Mouse (Mus musculus) olfactory bulb, adult 2 months (tissue): ENCODE data around the gene Usp5. TPM values are rescaled to one million over a fixed set of nuclear protein-coding genes. Genes with fewer than 3 reads are reported as not detected.
"Not testable (repeated sequence)": the region's sequence is repeated elsewhere in the genome, so short reads cannot be mapped to it uniquely, and the experiment has no call there.

Experiments
- H3K27ac ChIP-seq: fragments of 200-500 bp; 2 replicates; pipeline ENCODE4 v1.5.1; 2012; ENCODE audit warnings: low read depth, low read length; ENCODE audit not compliant: insufficient read depth
- H3K4me1 ChIP-seq: fragments of 200-500 bp; 2 replicates; pipeline ENCODE4 v1.6.1; 2012; ENCODE audit warnings: low read length; ENCODE audit not compliant: control insufficient read depth, insufficient read depth
- H3K4me3 ChIP-seq: fragments of 200-500 bp; 2 replicates; pipeline ENCODE4 v1.5.1; 2012; ENCODE audit warnings: mild to moderate bottlenecking, low read depth, low read length, moderate library complexity; ENCODE audit not compliant: insufficient read depth
- CTCF ChIP-seq: fragments of 200-500 bp; IDR thresholded peaks from 2 replicates; pipeline ENCODE4 v1.5.1; 2012; ENCODE audit warnings: low read depth, mild to moderate bottlenecking, low read length, moderate library complexity; ENCODE audit not compliant: insufficient read depth
- POLR2A ChIP-seq: fragments of 200-500 bp; IDR thresholded peaks from 2 replicates; pipeline ENCODE4 v1.6.1; 2012; ENCODE audit warnings: mild to moderate bottlenecking, low read depth, low read length, moderate library complexity; ENCODE audit not compliant: insufficient read depth
- WGBS: fragments of 180-500 bp; shearing (Covaris S2); methylation state at CpG from one replicate; pipeline ENCODE4 v1.1.7; 2018; 5-methylcytosine and 5-hydroxymethylcytosine counted together
- polyA plus RNA-seq: library from polyadenylated mRNA; stranded (reverse); fragments of >200 nt; gene quantifications from 2 replicates; pipeline ENCODE4 v1.2.4, GENCODE M21; 2012; ENCODE audit warnings: low replicate concordance; ENCODE audit not compliant: missing spikeins, insufficient read depth, insufficient read length

Gene Usp5
- polyA plus RNA-seq, 1 experiment = 225 TPM

- Histone ChIP-seq H3K4me1 (peaks cover 30% of the 10 kb centered on the region), H3K27ac (no peak overlapping the region), H3K4me3 (no peak overlapping the region)
- no peak for TF ChIP-seq CTCF
- TF ChIP-seq POLR2A = no peak
- 70% methylated on average over 9 of the region's 9 CpGs for WGBS
Observed at GRCm38 (mm10) chr6:124814858-124815774, 14.2 kb downstream of the Usp5 start.

GRCm38 (mm10) chr6:124814448-124814847, 14.8 kb downstream of the Usp5 start:
- WGBS = 18% methylated on average over 8 of the region's 8 CpGs
- Histone ChIP-seq H3K4me1 (peaks cover 37% of the 10 kb centered on the region), H3K27ac (no peak overlapping the region), H3K4me3 (peak overlapping the region; percentile 66)
- TF ChIP-seq CTCF = no peak
- no peak for TF ChIP-seq POLR2A

GRCm38 (mm10) chr6:124813933-124814332, 15.4 kb downstream of the Usp5 start, which contains the start of gene Tpi1:
Gene Tpi1 (minus strand): TSS chr6:124814296.
- Histone ChIP-seq H3K4me3 (peak within 1 kb of the TSS; percentile 66), H3K27ac (peak within 1 kb of the TSS; percentile 68), H3K4me1 (peaks cover 42% of the 10 kb centered on the region)
- TF ChIP-seq POLR2A = peak; percentile 71
- no peak for TF ChIP-seq CTCF
- under 1% methylated on average over 22 of the region's 22 CpGs for WGBS

GRCm38 (mm10) chr6:124813496-124813895, 15.8 kb downstream of the Usp5 start:
- peak overlapping the region; percentile 66 for H3K4me3 ChIP-seq
- under 1% methylated on average over 18 of the region's 18 CpGs for WGBS
- H3K27ac ChIP-seq = peak overlapping the region; percentile 68
- TF ChIP-seq POLR2A (peak; percentile 9; the same call in 1 of the 2 replicates), CTCF (no peak)
- H3K4me1 ChIP-seq = peaks cover 45% of the 10 kb centered on the region

- Histone ChIP-seq H3K4me3 (peak overlapping the region; percentile 66), H3K27ac (peak overlapping the region; percentile 68), H3K4me1 (peaks cover 48% of the 10 kb centered on the region)
- TF ChIP-seq POLR2A (no peak), CTCF (no peak)
- WGBS = 23% methylated on average over 9 of the region's 9 CpGs
Observed at GRCm38 (mm10) chr6:124812848-124813247, 16.4 kb downstream of the Usp5 start.

- Histone ChIP-seq H3K4me1 (peaks cover 50% of the 10 kb centered on the region), H3K27ac (no peak overlapping the region), H3K4me3 (peak overlapping the region; percentile 66)
- WGBS = 81% methylated on average over 24 of the region's 24 CpGs
- TF ChIP-seq CTCF (no peak), POLR2A (no peak)
Observed at GRCm38 (mm10) chr6:124811701-124812560, 17.4 kb downstream of the Usp5 start.

- H3K4me3 ChIP-seq = no peak overlapping the region
- 65% methylated on average over 4 of the region's 4 CpGs for WGBS
- no peak for TF ChIP-seq POLR2A
- no peak for TF ChIP-seq CTCF
- peaks cover 56% of the 10 kb centered on the region for H3K4me1 ChIP-seq
- no peak overlapping the region for H3K27ac ChIP-seq
Observed at GRCm38 (mm10) chr6:124811403-124811665, 17.9 kb downstream of the Usp5 start.

- not testable (repeated sequence) for H3K27ac ChIP-seq, H3K4me3 ChIP-seq
- 80% methylated on average over 11 of the region's 11 CpGs for WGBS
- peaks cover 60% of the 10 kb centered on the region for H3K4me1 ChIP-seq
Observed at GRCm38 (mm10) chr6:124810566-124811402, 18.5 kb downstream of the Usp5 start.
